Mouse (Mus musculus) kidney, adult 2 months (tissue): ENCODE data around the gene Apba3. TPM values are rescaled to one million over a fixed set of nuclear protein-coding genes. Genes with fewer than 3 reads are reported as not detected.

Source experiments
- DNase-seq: peaks from one replicate; pipeline ENCODE4 v3.0.0; 2021
- H3K27ac ChIP-seq: fragments of 200-500 bp; 2 replicates; pipeline ENCODE4 v1.5.1; 2012; ENCODE audit warnings: low read depth, low read length, control low read depth, inconsistent platforms; ENCODE audit not compliant: insufficient read depth
- H3K27me3 ChIP-seq: fragments of 200-500 bp; replicated peaks from 2 replicates; pipeline ENCODE4 v1.6.1; 2012; ENCODE audit warnings: mild to moderate bottlenecking, moderate library complexity, low read length, inconsistent platforms; ENCODE audit not compliant: control insufficient read depth, insufficient read depth
- H3K36me3 ChIP-seq: fragments of 200-500 bp; 2 replicates; pipeline ENCODE4 v1.6.1; 2012; ENCODE audit warnings: mild to moderate bottlenecking, moderate library complexity, low read length, inconsistent platforms; ENCODE audit not compliant: control insufficient read depth, insufficient read depth
- H3K4me1 ChIP-seq: fragments of 200-500 bp; 2 replicates; pipeline ENCODE4 v1.6.1; 2011; ENCODE audit warnings: low read length; ENCODE audit not compliant: control insufficient read depth, insufficient read depth
- H3K4me3 ChIP-seq: fragments of 200-500 bp; 2 replicates; pipeline ENCODE4 v1.5.1; 2011; ENCODE audit warnings: mild to moderate bottlenecking, low read depth, low read length, control low read depth; ENCODE audit not compliant: insufficient read depth
- CTCF ChIP-seq: fragments of 200-500 bp; conservative IDR thresholded peaks from 2 replicates; pipeline ENCODE4 v1.5.1; 2011; ENCODE audit warnings: low read depth, mild to moderate bottlenecking, control low read depth, low read length, moderate library complexity, mixed read lengths; ENCODE audit not compliant: insufficient read depth, insufficient read length
- POLR2A ChIP-seq: fragments of 200-500 bp; IDR thresholded peaks from one replicate; pipeline ENCODE4 v1.6.1; 2011; ENCODE audit warnings: low read depth, low read length, control low read depth
- WGBS: fragments of 180-500 bp; shearing (Covaris S2); methylation state at CpG from one replicate; pipeline ENCODE4 v1.1.7; 2018; 5-methylcytosine and 5-hydroxymethylcytosine counted together
- polyA plus RNA-seq: library from polyadenylated mRNA; depleted of rRNA; stranded (reverse); fragments of >200 nt; gene quantifications from 2 replicates; pipeline ENCODE4 v1.2.3, GENCODE M21; 2012

Gene Apba3
- polyA plus RNA-seq, 1 experiment, result 142 TPM

DNA sequence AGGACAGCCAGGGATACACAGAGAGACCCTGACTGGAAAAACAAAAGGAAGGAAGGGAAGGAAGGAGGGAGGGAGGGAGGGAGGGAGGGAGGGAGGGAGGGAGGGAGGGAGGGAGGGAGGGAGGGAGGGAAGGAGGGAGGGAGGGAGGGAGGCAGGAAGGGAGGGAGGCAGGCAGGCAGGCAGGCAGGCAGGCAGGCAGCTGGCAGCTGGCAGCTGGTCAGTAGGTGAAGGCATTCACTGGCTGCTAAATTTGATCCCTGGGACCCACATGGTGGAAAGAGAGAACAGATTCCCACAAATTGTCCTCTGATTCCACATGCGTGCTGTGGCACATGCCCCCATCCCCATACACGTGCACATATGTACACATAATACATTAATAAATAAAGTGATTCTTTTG is 28.1 kb upstream of the Apba3 start:
- H3K4me3 ChIP-seq, result no peak overlapping the region
- no peak for DNase-seq
- TF ChIP-seq POLR2A (no peak), CTCF (no peak)
- WGBS, result 83% methylated on average over 2 of the region's 2 CpGs
- H3K27ac ChIP-seq, result no peak overlapping the region
- H3K27me3 ChIP-seq, result peaks cover 2% of the 10 kb centered on the region
- H3K4me1 ChIP-seq, result no peaks in the 10 kb centered on the region
- H3K36me3 ChIP-seq, result no peaks in the 10 kb centered on the region

DNA sequence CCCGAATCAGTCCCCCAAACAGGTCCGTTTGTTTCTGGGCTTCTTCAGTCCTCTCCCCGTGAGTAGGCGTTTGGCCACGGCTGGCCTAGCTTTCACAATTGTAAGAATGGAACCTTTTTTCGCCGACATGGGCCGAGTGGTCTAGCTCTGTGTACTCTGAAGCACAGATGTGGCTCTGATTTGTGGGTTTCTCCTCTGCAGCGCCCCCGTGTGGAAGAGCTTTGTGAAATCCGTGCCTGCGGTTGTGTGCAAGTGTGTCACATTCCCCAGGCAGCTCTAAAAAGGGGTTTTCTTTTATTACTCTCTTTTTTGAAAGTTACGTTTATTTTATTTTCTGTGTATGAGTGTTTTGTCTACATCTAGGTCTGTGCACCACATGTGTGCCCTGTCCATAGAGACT is 25.9 kb upstream of the Apba3 start:
- TF ChIP-seq CTCF (peak; percentile 66), POLR2A (no peak)
- 41% methylated on average over 13 of the region's 13 CpGs for WGBS
- peak; percentile 33 for DNase-seq
- Histone ChIP-seq H3K27me3 (peaks cover 2% of the 10 kb centered on the region), H3K36me3 (no peaks in the 10 kb centered on the region), H3K4me3 (no peak overlapping the region), H3K27ac (no peak overlapping the region), H3K4me1 (no peaks in the 10 kb centered on the region)

DNA sequence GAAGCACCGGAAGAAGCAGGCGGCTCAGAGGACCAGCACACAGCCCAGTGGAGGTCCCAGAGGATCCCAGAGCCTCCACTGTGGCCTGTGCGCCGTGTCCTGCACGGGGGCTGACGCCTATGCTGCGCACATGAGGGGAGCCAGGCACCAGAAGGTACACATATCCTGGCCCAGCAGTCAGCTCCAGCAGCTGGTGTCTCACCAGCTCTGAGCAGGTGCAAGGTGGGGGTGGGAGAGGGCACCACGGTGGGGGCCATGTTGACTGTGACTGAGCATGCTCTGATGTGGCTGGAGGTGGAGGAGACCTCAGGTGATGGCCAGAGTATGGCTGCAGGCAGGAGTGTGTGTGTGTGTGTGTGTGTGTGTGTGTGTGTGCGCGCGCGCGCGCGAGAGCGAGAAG is 24.7 kb upstream of the Apba3 start:
- H3K36me3 ChIP-seq, result no peaks in the 10 kb centered on the region
- WGBS, result 91% methylated on average over 16 of the region's 16 CpGs
- no peak overlapping the region for H3K27ac ChIP-seq
- TF ChIP-seq POLR2A, result no peak
- no peak for TF ChIP-seq CTCF
- H3K4me3 ChIP-seq, result no peak overlapping the region
- no peaks in the 10 kb centered on the region for H3K4me1 ChIP-seq
- H3K27me3 ChIP-seq, result peaks cover 2% of the 10 kb centered on the region
- no peak for DNase-seq

DNA sequence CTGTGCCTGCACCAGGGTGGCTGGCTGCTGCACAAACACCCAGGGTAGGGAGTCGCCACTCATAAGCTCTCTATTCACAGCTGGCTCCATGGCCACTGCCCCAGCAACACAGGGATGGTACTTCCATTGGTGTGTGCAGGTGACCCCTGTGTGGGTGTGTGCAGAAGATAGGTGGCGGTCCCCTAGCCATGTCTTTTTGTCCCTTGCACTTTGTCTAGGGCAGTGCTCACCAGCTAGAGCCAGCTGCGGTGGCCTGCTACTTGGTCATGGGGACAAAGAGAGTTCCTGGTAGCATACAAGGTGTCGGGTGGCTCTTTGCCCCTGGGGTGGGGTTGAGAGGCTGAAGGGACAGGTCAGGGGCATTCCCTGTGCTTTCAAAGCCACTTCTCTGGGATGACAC is 22.6 kb upstream of the Apba3 start:
- DNase-seq, result no peak
- Histone ChIP-seq H3K36me3 (no peaks in the 10 kb centered on the region), H3K4me1 (no peaks in the 10 kb centered on the region), H3K27ac (no peak overlapping the region), H3K27me3 (peaks cover 2% of the 10 kb centered on the region), H3K4me3 (no peak overlapping the region)
- WGBS, result 71% methylated on average over 4 of the region's 4 CpGs
- TF ChIP-seq POLR2A (no peak), CTCF (no peak)

DNA sequence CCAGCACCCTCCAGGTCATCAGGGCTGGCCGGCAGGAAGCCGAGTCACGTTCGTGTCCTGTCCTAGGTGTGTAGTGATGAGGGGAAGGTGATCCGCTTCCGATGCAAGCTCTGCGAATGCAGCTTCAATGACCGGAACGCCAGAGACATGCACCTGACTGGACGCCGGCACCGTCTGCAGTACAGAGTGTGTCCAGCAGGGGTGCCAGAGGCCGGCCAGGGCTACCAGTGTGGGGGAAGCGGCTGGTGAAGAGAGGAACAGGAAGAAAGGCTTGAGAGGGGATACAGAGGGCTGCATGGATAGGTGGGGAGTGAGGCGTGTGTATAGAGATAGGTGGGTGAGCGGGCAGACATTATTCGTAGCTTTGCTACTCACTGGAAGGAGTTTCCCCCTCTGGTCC is 22.2 kb upstream of the Apba3 start:
- no peaks in the 10 kb centered on the region for H3K4me1 ChIP-seq
- no peak overlapping the region for H3K4me3 ChIP-seq
- WGBS, result 8% methylated on average over 17 of the region's 17 CpGs
- no peak overlapping the region for H3K27ac ChIP-seq
- peaks cover 2% of the 10 kb centered on the region for H3K27me3 ChIP-seq
- peak; percentile 78 for DNase-seq
- TF ChIP-seq POLR2A (no peak), CTCF (peak; percentile 87)
- no peaks in the 10 kb centered on the region for H3K36me3 ChIP-seq

DNA sequence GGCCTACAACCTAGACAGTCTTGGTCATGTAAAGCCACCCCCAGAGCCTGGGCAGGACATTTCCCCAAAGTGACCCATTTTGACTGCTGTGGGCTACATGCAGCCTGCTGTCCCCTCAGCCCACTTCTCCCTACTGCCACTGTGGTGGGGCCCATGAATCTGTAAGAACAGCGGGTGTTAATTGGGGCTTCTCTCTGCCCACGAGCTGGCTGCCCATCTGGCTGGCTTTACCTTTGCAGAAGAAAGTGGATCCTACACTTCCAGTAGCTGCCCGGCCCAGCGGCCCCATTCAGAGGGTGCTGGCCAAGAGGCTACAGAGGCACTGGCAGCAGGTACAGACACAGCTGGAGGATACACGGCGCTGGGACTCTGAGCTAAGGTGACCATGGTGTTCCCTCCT is 21.6 kb upstream of the Apba3 start:
- WGBS, result 94% methylated on average over 6 of the region's 6 CpGs
- H3K27me3 ChIP-seq, result no peaks in the 10 kb centered on the region
- DNase-seq, result no peak
- H3K27ac ChIP-seq, result no peak overlapping the region
- H3K4me1 ChIP-seq, result no peaks in the 10 kb centered on the region
- TF ChIP-seq POLR2A, result no peak
- no peak for TF ChIP-seq CTCF
- no peaks in the 10 kb centered on the region for H3K36me3 ChIP-seq
- no peak overlapping the region for H3K4me3 ChIP-seq

DNA sequence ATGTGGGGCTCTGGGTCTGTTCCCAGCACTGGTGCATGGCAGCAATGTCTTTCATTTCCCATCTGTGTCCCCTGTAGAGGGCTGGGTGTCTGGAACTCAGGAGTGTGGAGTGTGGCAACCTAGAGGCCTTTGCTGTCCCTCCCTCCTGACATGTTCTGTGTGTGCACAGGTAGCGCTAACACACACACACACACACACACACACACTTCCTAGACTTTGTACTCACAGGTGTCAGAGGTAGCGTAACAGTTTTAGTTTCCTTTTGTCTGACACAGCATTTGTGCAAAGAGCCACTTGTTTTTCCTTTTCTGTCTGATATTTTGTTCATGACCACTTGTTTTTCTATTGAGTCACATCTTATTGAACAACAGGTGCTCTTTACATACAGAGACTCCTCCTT is 19.0 kb upstream of the Apba3 start:
- no peaks in the 10 kb centered on the region for H3K27me3 ChIP-seq
- no peak overlapping the region for H3K4me3 ChIP-seq
- TF ChIP-seq POLR2A, result no peak
- TF ChIP-seq CTCF, result no peak
- no peaks in the 10 kb centered on the region for H3K4me1 ChIP-seq
- H3K27ac ChIP-seq, result no peak overlapping the region
- no peaks in the 10 kb centered on the region for H3K36me3 ChIP-seq
- no peak for DNase-seq
- whole genome bisulfite sequencing, result 89% methylated on average over 2 of the region's 2 CpGs

DNA sequence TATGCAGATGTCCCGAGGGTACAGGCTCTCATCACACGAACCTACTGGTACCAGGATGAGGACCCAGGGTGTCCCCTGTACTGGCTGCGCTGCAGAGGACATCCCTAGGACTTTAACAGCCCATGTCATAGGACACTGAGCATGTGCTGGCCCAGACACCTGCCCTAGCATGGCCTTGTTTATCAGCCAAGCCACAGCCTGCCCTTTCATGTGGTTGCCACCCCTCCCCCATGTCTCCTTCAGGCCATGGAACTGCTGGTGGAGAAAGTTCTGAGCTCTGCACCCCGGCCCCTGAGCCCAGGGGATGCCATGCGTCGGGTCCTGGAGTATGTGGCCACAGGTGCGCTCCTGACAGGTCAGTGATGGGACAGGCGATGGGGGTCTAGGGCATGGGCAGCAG is 17.3 kb upstream of the Apba3 start:
- no peaks in the 10 kb centered on the region for H3K4me1 ChIP-seq
- TF ChIP-seq POLR2A (no peak), CTCF (no peak)
- WGBS, result 86% methylated on average over 8 of the region's 8 CpGs

More for the DNA sequence above, 17.3 kb upstream of the Apba3 start:
- H3K4me3 ChIP-seq, result no peak overlapping the region
- no peaks in the 10 kb centered on the region for H3K36me3 ChIP-seq
- H3K27me3 ChIP-seq, result no peaks in the 10 kb centered on the region
- no peak overlapping the region for H3K27ac ChIP-seq
- no peak for DNase-seq
